Mouse (Mus musculus): ENCODE measurements around the gene Gpr26.

Gene Gpr26

GRCm38 (mm10) chr7:131966023-131966915, at the start of gene Gpr26:
Gpr26 (plus strand) TSS chr7:131966460.
- peak; percentile 16 for DNase-seq

GRCm38 (mm10) chr7:131917384-131917783, 48.9 kb upstream of the Gpr26 start:
- no peak for DNase-seq

DNA sequence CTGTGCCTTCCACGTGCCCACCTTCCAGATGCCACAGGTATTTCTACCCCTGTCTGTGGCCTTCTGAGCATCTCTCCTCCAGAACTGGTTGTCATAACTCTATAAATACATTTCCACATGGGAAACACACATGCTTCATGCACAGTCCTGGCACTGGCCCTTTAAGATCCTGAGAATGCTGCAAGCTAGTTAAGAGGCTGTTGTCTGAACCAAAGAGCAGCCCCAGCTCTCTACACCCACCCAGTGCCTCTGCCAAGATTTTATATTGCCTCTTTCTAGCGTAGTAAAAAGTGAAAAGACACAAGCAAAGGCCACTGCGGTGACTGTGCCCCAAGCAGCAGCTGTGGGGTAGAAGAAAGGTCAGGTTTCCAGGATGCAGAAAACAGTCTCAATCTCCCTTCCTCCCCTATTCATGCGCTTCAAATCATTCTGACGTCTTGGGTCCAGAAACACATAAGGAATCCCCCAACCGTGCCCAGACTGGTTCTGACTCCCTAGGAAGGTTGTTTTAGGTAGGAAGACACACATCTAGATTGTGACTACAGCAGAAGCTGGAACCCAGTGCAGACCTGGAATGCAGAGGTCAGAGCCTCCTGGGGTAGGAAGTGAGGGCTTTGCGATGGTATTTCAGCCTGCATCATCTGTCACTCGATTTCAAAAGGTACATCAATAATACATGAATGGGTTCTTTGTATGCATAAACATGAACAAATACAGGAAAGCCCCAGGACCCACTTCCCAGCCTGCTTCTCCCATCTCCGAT, 38.8 kb upstream of the Gpr26 start:
- DNase-seq: no peak

DNA sequence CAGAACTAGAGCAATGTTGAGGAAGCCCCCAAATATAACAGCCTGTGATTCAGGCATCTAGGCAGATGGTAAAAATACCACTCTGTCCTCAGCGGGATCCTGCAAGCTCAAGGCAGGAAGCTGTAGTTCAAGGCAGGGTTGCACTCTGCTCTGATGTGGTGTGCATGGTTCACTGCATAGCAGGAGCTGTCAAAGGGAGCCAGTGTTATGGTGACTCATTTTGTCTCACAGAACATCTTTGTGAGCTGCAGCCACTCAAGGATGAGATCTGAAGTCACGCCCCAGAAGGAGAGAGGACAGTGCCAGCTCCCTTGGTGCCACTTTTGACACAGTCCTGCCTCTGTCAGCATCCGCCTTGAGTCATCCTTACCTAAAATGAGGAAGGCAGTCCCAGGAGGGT, 28.6 kb upstream of the Gpr26 start:
- DNase-seq: no peak

- no peak for DNase-seq
Measured at GRCm38 (mm10) chr7:131951131-131951530, 15.1 kb upstream of the Gpr26 start.

GRCm38 (mm10) chr7:131953402-131953801, 12.9 kb upstream of the Gpr26 start:
- no peak for DNase-seq

DNA sequence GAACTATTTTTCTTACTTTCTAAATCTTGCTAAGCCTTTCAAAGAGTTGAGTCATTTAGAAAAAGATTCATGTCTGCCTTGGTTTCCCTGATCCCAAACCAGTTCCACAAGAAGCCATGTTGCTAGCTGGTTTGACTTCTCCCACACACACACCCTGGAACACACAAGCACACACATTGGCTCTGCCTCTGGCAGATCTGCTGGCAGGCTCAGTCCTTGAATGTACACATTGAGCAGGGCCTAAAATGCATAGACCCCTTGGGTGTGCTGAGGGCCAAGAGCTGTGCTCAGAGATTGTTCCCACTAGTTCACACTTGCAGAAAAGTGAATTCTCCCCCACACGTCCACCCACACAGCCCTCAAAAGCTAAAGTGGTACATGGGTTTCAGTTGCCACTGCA, 7.6 kb upstream of the Gpr26 start:
- DNase-seq: no peak

DNA sequence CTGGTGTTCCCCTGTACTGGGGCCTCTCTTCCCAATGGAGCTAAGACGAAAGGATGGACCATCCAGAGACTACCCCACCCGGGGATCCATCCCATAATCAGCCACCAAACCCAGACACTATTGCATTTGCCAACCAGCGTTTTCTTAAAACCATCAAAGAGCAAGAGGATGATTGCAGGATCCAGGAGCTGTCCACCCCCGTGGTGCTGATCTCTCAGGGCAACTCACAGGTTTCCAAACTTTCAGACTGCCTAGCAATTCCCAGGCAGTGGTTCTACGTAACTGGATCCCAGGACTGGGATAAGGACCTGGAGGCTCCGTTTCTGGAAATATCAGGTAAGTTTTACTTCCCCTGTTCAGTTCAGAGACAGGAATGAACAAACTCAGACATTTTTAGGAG, 5.7 kb upstream of the Gpr26 start:
- peak; percentile 51 for DNase-seq

- DNase-seq: peak; percentile 42
Measured at GRCm38 (mm10) chr7:131966916-131967494, 745 bp downstream of the Gpr26 start.

DNA sequence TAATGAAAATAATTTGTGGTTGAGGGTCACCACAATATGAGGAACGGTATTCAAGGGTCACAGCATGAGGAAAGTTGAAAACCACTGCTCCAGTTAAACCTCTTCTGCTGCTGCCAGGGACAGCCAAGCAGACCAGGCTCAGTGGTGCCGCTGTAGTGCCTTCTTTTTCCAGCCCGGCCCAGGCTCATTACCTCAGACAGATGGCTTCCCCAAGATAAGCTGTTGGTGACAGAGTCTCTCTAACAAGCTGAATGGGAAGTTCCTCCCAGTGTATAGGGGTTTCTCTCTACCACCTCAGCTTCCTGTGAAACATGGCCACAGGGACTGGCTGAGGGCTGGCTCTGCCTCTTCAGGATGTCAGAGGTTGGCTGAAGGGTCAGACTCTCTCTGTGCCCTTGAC, 4.0 kb downstream of the Gpr26 start:
- peak; percentile 40 for DNase-seq

DNA sequence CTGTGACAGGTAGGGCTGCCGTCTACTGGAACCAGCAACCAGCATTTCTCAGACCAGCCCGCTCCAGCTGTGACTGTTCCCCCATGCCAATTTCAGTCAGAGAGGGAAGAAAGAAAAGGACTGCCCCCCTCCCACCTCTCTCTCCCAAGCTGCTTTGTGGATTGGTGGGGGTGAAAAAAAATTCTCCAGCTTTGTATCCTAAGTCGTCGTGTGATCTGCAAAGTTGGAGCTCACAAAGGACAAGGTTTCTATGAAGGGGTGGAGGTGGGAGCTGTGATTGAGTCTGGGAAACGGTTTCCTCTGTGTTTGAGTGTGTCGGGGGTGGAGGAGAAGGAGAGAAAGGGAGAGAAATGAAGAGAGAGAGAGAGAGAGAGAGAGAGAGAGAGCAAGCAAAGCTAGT, 9.6 kb downstream of the Gpr26 start:
- DNase-seq: no peak

DNA sequence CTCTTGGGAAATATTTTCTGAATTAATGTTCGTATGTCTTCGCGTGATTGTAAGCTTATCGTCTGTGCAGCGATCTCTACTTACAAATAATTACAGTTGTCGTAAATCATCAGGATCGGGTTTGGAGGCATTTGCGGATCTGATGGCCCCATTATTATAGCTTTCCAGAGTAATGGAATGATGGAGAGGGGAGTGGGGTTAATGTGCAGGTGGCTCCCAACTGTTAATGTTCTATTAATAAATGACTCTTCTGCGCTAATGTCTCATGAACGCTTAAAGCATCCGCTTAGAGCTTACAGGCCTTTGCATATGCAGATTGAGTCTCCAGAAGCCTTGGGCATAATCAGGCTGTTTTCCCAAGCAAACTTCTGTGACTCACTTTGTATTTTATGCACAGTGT, 12.3 kb downstream of the Gpr26 start:
- no peak for DNase-seq

DNA sequence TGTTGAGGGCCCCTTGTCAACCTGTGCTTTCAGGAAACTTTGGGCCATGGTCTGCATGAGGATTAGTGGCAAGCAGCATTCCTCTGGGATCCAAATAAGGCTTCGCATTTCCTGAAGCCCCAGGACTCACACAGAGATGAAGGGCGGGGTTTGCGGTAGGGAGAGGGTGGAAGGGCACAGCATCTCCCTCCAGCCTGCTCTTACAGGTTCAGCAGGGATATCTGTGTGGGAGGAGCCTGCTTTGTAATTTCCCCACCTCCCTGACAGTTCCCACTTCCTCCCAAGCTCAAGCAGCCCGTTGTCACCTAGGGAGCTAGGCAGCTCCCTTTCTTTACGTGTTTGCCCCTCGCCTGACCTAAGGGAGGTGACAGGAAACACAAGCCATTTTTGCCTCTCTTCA, 22.8 kb downstream of the Gpr26 start:
- DNase-seq: no peak

DNA sequence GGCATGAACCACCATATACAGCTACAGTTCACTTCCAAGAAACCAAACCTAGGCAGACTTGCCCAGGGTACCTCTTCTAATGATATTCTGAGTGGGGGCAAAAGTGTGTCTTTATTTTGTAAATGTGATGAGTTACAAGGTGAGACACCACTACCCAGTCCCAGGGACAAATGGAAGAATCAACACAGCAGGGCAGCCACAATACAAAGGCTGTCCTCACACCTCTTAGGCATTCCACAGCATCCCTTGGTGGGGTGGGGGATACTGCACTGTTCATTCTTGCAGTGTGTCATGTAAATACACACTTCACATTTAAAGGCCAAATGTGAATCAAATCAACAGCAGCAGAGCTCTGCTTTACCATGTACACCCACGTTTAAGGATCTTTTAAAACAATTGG, 26.0 kb downstream of the Gpr26 start:
- DNase-seq: no peak

DNA sequence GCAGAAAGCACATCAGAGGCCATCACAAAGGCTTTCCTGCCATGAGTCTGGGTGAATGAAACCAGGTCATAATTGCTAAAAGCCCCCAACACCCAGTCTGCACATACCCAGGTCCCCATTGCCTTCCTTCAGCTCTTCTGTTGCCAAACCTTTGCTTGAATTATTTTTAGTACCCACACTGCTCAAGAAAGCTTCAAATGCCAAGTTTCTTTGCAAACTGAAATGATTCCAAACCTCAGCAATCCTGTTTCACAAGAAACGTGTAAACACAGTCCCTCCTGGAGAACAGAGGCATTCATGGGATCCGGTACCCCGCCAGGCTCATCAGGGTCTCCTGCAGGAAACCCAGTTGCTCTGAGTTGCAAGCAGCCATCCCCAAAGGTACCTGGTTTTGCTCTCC, 26.6 kb downstream of the Gpr26 start:
- no peak for DNase-seq

DNA sequence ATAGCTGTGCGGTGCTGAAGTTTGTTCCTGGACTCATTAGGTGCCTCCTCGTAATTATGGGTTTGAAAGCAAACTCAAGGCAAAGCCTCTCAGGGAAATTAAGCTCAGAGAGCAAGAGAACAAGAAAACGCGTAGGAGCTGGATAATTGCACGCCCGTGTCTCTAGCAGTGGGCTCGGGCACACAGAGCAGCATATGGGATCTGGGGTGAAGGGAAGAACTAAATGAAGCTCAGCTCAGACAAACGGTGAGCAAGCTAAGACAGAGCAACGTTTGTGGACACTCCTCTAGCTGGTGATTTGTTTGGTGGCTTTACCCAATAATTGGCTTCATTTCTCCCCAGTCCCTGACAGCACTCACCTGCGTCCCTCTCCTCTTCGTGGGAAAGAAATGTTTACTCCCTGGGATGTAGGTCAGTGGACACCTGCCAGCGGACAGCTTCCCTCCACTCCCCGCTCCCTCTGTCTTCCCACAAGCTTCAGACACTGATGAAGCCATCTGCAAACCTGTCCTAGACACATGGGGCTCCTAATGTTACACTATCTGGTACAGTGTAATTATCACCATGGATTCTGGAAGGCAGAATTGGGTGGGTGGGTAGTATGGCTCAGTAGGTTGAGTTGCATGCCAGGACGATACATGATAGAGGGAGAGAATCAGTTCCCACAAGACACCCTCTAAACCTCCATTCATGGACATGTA, 39.9 kb downstream of the Gpr26 start:
- DNase-seq: peak; percentile 21

DNA sequence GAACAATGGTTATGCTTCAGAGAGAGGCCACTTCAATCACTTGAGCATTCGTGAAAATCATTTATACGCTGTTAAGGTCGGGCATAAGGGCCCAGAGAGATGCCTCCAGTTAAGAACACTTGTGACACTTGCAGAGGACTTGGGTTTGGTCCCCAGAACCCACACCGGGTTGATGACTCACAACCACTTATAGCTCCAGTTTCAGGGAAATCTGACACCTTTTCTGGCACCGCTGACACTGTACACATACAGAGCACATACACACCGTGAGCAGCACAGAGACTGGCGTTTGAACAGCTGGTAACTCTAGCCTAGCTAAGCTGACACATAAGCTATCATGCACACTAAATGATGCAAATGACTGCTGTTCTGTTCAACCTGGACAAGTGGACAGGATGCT, 42.7 kb downstream of the Gpr26 start:
- no peak for DNase-seq

- peak; percentile 64 for DNase-seq
Measured at GRCm38 (mm10) chr7:132012969-132013679, 46.9 kb downstream of the Gpr26 start.

- no peak for DNase-seq
Measured at GRCm38 (mm10) chr7:132013970-132014369, 47.7 kb downstream of the Gpr26 start.

GRCm38 (mm10) chr7:132015193-132015592, 48.9 kb downstream of the Gpr26 start:
- DNase-seq: no peak

DNA sequence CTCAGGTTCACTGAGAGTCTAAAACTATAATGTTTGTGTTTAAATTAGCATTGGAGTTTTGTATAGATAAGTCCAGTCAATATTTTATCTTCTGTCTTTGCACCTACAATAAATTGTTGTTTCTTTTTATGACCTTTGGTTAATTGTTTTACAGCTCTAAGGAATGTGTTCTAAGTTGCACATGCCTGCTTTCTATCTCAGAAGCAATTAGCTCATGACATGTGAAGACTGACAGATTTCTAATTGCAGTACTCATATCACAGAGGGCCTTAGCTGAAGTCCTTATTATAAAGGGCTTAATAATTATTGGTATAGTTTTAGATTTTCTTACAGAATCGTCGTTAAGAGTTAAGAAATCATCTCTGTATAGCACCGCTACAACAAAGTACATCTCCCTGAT, 49.7 kb downstream of the Gpr26 start:
- no peak for DNase-seq

DNA sequence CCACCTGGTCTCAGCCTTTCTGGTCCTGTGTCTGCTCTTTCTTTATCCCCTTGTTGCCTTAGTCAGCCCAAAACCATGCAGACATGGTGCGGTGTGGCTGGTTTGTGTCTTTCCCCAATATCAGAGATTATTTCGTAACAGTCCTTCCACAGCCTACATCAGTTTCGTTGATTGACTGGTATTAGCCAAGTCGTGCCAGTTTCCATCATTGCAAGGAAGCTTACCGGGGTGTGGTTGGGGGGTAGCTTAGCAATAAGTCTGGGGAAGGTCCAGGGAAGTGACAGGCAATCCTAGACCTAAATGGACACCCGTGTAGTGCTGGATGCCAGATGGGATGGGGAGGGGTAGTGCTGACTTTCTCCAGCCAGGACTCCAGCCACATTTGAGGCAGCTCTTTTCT, 59.3 kb downstream of the Gpr26 start:
- DNase-seq: no peak

DNA sequence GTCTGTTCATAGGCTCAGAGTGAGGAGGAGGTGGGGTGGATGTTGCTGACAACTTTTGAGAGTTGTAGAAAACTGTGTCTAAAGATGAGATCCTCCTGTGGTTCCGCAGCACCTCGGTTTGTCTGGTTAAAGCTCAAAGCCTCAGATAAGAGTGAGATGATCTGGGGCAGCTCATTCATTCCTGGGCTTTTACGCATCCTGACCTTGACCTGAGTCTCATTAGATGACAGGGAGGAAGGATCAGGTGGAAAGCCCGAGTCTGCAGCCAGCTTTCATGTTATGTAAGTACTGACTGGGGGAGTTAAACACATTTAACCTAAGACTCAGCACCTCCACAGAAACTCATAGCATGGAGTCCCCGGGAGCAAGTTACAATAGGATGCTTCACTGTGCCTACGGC, 60.4 kb downstream of the Gpr26 start:
- DNase-seq: no peak

All from retina, postnatal 1 day (tissue).